Mouse (Mus musculus) brown adipose tissue, adult 24 weeks (tissue): Measurements from ENCODE around the gene Smarcd3. TPM values are rescaled to one million over a fixed set of nuclear protein-coding genes. Genes with fewer than 3 reads are reported as not detected.

Source experiments
- H3K27ac ChIP-seq: fragments of 200-500 bp; replicated peaks from 2 replicates; pipeline ENCODE4 v1.5.1; 2012; ENCODE audit warnings: low read depth, mild to moderate bottlenecking, low read length
- H3K4me1 ChIP-seq: fragments of 200-500 bp; 2 replicates; pipeline ENCODE4 v1.6.1; 2012; ENCODE audit warnings: low read length, mixed read lengths; ENCODE audit not compliant: control insufficient read depth, insufficient read depth, insufficient read length
- H3K4me3 ChIP-seq: fragments of 200-500 bp; 2 replicates; pipeline ENCODE4 v1.5.1; 2012; ENCODE audit warnings: low read depth, mild to moderate bottlenecking, low read length, moderate library complexity; ENCODE audit not compliant: insufficient read depth
- polyA plus RNA-seq: library from polyadenylated mRNA; stranded (reverse); fragments of >200 nt; gene quantifications from 2 replicates; pipeline ENCODE4 v1.2.4, GENCODE M21; 2012; ENCODE audit not compliant: missing spikeins, insufficient read depth, insufficient read length

Smarcd3 gene
- polyA plus RNA-seq: 15.3 and 16.7 TPM in 2 replicates

DNA sequence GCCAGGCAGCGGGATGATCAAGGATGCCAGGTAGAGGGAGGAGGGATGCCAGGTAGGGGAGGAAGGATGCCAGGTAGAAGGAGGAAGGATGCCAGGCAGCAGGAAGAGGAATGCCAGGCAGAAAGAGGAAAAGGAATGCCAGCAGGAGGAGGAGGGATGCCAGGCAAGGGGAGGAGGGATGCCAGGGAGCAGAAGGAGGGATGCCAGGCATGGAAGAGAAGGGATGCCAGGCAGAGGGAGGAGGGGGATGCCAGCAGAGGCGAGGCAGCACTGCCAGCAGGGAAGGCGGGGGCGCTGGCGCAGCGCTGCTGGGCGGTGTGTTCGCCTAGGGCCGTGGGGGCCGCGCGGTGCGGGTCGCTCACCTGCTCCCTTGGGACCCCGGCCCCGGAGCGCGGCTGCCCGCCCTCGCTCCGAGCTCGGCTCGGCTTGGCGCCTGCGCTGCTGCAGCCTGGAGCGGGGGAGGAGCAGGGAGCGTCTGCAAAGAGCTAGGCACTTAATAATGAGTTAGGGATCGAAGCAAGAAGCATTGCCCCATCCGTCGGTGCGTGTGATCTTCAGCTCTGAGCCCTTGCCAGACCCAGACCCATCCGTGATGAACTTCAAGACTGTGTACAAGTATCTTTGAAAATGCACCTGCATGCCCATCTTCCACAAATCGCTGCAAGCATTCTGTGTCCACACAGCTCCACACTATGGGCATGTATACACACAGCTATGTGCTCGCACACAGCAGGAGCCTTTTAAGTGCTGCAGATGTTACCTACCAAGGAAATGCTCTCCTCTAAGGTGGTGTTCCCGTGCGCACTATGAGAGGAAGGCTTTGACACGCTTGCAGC, at the start of gene Smarcd3:
Gene Smarcd3 (minus strand): TSS at position 426 of the 836 bp plus-strand sequence.
- no peak within 1 kb of the TSS for H3K27ac ChIP-seq
- H3K4me3 ChIP-seq: peak within 1 kb of the TSS; percentile 35; the same call in 1 of the 2 replicates
- H3K4me1 ChIP-seq: no peaks in the 10 kb centered on the region

DNA sequence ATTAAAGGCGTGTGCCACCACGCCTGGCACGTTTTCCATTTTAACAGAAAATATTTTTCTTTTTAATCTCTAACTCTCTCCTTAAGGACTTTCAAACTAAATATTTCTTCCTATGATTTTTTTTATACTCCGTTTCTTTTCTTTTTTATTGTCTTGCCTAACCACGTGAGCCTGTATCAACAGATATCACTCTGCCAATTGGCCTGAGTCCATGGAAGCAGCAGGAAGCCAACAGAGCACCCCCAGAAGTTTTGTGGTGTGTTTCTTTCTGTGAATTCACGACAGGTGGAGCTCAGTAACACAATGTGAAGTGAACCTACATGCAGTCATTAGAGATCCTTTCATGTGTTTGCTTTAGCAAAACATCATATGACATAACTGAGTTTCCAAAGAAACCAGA, 37.2 kb upstream of the Smarcd3 start:
- Histone ChIP-seq H3K4me3 (no peak overlapping the region), H3K27ac (no peak overlapping the region), H3K4me1 (no peaks in the 10 kb centered on the region)

DNA sequence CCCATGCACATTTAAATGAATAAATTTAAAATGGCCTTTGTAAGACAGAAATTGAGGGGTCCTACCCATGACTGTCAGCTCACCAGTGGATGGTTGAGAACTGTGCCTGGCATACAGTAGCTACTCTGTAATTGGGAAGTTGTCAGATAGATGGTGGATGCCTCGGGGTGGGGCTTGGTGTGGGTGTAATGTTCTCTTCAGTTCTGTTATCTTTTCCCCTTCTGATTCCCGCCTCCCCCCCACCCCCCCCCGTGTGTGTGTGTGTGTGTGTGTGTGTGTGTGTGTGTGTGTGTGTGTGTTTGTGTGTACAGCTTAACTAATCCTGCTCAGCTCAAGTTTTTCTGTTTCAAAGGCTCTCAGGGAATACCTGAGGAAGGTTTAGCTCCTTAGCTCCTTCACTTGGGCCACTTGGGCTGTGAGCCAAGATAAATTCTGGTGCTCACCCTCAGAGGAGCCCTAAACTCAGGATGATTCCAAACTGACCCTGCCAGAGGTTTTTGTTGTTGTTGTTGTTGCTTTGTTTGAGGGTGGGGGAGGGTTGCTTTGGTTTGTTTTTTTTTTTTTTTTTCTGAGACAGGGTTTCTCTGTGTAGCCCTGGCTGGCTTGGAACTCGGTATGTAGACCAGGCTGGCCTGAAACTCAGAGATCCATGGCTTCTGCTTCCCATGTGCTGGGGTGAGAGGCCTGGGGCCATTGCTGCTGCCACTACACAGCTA, 35.7 kb upstream of the Smarcd3 start:
- no peak overlapping the region for H3K4me3 ChIP-seq
- H3K4me1 ChIP-seq: no peaks in the 10 kb centered on the region
- H3K27ac ChIP-seq: no peak overlapping the region

DNA sequence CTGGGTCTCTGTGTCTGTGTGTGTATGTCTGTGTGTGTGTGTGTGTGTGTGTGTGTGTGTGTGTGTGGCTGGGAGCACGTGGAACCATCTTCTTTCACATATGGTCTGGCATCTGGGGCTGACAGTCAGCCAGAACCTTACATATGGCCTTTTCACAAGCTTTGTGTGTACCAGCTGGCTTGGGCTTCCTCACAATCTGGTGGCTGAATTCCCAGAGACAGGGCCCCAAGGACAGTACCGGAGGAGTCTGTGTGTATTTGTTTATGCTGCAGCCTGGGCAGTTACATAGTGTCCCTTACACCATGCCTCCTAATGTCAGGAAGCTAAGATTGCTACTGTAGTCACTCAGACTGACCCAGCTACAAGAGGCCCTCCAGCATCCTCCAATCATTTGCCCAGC, 32.9 kb upstream of the Smarcd3 start:
- H3K27ac ChIP-seq: no peak overlapping the region

DNA sequence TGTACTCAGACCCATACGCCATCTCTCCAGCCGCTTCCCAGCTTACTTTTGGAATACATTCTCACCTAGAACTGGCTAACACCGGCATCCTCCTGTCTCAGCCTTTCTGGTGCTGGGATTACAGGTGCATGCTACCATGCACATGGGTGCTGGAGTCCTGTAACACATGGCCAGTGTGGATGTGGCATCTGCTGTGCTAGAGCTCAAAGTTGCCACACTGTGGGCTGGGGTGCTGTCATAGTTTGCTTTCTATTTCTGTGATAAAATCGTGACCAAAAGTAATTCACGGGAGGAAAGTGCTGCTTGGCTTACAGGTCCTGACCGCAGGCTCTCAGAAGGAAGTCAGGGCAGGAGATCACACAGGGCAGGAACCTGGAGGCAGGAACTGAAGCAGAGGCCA, 30.3 kb upstream of the Smarcd3 start:
- Histone ChIP-seq H3K27ac (no peak overlapping the region), H3K4me3 (no peak overlapping the region), H3K4me1 (no peaks in the 10 kb centered on the region)

More for the DNA sequence above, 32.9 kb upstream of the Smarcd3 start:
- H3K4me3 ChIP-seq: no peak overlapping the region
- no peaks in the 10 kb centered on the region for H3K4me1 ChIP-seq

DNA sequence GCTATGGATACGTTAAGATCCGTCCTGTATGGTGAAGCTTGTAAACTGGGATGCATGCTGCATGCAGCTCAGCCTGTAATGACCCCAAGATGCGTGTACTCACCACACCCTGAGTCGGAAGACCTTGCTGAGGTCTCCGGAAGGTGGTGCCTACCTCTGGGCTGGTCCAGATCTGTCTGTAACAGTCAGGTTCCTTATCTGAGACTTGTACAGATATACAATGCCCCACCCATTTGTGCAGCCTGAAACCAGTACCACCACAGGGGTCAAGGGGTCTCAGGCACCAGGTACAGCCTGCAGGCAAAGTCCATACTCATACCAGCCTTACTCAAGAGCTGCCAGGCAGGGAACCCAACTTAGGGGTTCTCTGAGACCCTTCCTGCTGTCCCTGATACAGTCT, 28.6 kb upstream of the Smarcd3 start:
- Histone ChIP-seq H3K4me3 (no peak overlapping the region), H3K4me1 (no peaks in the 10 kb centered on the region), H3K27ac (no peak overlapping the region)

DNA sequence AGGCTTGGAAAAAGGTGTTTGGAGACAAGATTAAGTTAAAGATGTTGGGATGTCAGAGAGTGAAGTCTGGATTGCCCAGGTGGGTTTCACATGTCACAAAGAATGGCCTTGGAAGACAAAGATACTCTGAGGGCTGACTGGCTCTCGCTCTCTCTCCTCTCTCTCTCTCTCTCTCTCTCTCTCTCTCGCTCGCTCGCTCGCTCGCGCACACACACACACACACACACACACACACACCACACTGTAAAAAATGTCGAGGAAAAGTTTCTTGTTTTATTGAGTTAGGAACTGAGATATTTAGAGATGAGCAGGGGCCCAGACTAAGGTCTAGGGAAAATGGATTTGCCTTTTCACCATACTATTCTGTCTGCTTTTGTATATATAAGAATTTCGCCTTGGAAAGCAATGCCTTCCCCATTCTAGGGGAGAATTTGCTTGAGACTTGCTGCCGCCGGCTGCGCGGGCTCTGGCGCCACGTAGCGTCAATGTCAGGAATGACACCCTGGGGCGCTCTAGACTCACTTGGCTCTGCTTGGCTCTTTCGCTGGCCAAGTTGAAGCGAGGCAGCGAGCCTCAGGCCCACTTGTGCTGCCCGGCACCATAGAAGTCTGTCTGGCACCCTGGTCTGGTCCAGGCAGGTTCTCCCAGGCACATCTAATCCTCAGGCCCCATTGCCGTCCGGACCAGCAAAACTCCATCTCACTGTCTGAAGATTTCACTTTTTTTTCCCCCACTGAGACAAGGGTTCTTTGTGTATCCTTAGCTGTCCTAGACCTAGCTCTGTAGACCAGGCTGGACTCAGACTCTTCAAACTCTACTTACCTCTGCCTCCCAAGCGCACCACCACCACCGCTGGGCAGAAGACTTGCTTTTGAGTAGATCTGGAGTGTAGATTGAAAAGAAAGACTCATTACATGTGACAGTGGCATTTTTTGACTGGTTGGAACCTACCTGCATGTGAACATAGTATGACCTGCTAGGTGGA, 27.8 kb upstream of the Smarcd3 start:
- H3K27ac ChIP-seq: no peak overlapping the region
- H3K4me1 ChIP-seq: no peaks in the 10 kb centered on the region
- H3K4me3 ChIP-seq: no peak overlapping the region

DNA sequence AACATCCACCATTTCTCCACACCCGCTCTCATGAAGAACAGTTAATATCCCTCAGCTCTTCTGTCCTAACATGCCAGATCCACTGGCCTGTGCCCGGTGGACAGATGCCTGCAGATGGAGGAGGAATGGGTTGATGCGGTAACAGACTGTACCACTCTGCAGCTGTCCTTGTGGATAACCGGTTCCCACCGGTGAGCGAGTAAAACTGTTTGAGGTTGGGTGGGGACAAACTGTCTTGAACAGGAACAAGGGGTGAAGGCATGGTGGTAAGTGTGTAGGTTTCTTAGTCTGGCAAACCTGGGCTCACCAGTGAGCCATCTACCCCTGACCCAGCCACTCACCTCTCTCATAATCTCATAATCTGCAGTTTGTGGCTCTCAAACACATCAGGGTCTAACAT, 27.1 kb upstream of the Smarcd3 start:
- H3K4me3 ChIP-seq: no peak overlapping the region
- H3K27ac ChIP-seq: no peak overlapping the region
- no peaks in the 10 kb centered on the region for H3K4me1 ChIP-seq

DNA sequence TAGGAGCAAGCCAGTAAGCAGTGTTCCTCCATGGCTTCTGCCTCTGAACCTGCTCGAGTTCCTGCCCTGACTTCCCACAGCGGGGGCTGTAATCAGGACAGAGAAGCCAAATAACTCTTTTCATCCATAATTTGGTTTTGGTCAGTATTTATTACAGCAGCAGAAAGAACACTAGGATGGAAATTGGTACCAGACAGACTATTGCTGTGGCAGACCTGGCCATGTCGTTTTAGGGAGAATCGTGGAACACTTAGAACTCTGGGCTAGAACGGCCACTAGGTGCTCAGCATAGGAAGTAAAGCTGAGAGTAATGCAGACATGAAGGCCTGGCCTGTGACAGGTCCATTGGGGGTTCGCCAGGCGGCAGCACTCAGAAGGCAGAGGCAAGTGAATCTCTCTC, 25.5 kb upstream of the Smarcd3 start:
- no peak overlapping the region for H3K27ac ChIP-seq
- no peak overlapping the region for H3K4me3 ChIP-seq
- no peaks in the 10 kb centered on the region for H3K4me1 ChIP-seq

DNA sequence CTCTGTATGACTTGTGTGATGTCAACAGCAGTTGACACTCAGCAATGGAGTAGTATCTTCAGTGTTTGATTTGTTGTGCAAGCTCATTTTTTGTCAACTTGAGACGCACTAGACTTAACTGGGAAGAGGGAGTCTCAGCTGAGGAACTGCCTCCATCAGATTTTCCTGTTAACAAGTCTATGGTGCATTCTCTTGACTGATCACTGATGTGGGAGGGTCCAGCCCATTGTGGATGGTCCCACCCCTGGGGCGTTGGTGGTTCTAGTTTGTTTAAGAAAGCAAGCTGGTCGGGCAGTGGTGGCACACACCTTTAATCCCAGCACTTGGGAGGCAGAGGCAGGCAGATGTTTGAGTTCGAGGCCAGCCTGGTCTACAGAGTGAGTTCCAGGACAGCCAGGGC, 25.0 kb upstream of the Smarcd3 start:
- no peaks in the 10 kb centered on the region for H3K4me1 ChIP-seq
- no peak overlapping the region for H3K27ac ChIP-seq
- H3K4me3 ChIP-seq: no peak overlapping the region

DNA sequence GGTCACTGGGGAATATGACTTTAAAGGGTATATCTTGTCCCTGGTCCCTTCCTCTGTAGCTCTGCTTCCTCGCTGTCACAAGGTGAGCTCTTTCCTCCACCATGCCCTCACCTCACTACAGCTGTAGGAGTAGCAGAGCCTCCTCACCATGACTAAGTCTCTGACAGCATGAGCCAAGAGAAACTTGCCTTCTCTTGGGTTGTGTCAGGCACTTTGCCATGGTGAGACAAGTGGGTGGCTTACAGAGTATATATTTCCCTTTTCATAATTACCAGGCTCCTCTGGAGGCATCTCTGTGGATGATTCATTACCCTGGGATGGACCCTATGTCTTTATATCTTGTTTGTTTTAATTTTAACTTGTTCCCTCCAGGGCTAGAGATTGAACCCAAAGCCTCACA, 21.2 kb upstream of the Smarcd3 start:
- Histone ChIP-seq H3K4me1 (no peaks in the 10 kb centered on the region), H3K27ac (no peak overlapping the region), H3K4me3 (no peak overlapping the region)

DNA sequence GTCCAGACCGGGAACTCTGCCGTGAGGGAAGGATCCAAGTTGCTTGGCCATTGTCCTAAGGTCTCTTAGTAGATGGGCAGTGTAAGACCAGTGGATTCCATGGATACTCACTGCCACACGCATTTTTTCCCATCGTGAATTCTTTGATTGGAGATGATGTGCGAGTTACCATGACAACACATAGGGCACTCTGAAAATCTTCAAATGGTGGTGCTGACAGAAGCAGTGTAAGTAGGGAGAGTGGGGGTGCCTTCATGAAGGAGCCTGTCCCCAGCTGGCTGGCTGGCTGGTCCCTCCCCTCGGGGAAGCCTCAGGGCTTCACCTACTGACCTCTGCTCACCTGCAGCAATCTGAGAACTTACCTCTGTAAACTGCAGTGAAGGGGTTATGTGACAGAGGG, 14.9 kb upstream of the Smarcd3 start:
- Histone ChIP-seq H3K4me1 (no peaks in the 10 kb centered on the region), H3K4me3 (no peak overlapping the region), H3K27ac (no peak overlapping the region)

DNA sequence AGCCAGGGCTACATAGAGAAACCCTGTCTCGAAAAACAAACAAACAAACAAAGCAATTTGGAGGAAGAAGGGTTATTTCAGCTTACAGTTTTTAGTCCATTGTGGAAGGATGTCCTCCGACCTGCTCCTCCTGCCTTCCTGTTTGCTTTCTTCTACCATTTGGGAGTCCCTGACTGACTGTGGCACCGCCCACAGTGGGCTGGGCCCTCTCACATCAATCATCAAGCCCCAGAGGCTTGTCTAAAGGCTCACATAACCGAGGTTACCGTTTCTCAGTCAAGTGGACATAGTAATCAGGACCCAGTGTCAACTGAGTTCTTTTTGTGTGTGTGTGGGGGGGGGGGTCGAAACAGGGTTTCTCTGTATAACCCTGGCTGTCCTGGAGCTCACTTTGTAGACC, 13.9 kb upstream of the Smarcd3 start:
- no peaks in the 10 kb centered on the region for H3K4me1 ChIP-seq
- no peak overlapping the region for H3K27ac ChIP-seq
- H3K4me3 ChIP-seq: no peak overlapping the region

DNA sequence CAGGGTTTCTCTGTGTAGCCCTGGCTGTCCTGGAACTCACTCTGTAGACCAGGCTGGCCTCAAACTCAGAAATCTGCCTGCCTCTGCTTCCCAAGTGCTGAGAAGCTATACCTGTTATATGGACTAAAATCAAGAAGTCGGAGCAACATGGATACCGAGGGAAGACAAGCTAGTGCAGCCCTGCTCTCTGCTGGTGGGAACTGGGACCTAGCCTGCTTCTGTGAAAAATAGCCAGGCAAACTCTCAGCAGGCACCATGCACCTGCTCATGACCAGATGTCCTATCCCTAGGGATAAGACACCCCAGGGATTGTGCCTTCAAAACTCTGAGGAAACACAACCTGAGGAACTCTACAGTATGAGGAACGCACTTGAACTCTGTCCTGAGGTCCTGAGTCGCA, 12.8 kb upstream of the Smarcd3 start:
- H3K4me3 ChIP-seq: no peak overlapping the region
- no peak overlapping the region for H3K27ac ChIP-seq
- no peaks in the 10 kb centered on the region for H3K4me1 ChIP-seq
